Mouse (Mus musculus): Measurements from ENCODE around the gene Nod2.
"Not testable (repeated sequence)": the region's sequence is repeated elsewhere in the genome, so short reads cannot be mapped to it uniquely, and the experiment has no call there.

Nod2 gene

GRCm38 (mm10) chr8:88633343-88633765 lies 13.8 kb upstream of the Nod2 start:
- no peak for DNase-seq (ENCODE audit: low spot score)

GRCm38 (mm10) chr8:88635474-88636397 lies 11.4 kb upstream of the Nod2 start, which contains the start of gene Snx20:
Gene Snx20, minus strand, starts transcription at chr8:88636128.
- DNase-seq (ENCODE audit: low spot score), result peak; percentile 27

DNA sequence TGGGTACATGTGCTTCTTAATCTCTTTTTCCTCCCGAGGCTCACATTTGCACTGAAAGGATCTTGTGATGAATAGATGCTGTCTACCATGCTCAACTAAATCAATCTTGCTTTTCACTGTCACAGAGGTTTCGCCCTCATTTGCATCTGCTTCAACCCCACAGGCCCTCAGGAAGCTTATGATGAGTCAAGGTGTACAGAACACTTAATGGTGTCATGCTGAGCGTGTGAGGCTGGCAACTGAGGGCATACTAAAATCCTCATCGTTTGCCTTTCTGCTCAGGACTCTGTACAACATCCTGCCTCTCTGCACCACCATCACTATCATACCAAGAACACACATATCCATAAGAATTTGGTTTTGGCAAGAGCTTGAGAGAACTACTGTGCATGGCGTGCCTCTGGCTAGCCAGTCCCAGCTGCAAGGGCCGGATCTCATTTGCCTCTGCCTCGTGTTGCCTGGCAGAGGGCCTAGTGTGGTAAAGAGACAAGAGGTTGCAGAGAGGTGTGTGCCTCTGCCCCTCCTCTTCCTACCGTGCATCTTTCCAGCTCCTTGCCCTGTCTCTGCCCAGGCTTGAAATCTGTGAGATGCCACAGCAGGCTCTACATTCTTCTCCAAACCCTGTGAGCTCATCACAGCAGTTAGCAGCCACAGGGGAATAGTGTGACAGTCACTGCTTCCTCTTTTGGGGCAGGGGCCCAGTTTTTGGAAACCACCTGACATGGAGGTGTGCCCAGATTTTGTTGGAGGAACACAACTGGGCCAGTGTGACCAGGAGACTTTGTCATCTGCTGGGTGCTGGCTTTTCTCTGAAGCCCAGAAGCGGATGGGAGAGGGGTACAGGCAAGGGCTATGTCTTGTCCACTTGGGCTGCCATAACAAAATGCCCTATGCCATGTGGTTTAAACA lies 9.8 kb upstream of the Nod2 start:
- peak; percentile 43 for DNase-seq (ENCODE audit: low spot score)

DNA sequence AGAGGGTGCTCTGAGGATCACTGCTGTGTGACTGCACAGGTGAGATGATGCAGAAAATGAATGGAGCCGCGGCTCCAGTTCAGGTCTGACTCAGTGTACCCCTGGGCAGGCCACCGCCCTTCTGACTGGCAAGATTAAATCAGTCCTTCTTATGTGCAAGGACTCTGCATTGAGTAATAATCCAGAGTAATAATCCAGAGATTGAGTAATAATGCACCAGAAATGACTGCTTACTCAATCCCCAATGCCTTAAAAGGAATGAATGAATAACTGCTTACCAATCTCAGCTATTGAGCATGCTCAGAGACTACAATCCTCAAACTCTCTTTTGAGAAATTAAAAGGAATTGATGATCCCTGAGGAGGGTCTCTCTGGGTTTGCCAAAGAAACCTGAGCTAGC lies 8.2 kb upstream of the Nod2 start:
- no peak for DNase-seq (ENCODE audit: low spot score)

DNA sequence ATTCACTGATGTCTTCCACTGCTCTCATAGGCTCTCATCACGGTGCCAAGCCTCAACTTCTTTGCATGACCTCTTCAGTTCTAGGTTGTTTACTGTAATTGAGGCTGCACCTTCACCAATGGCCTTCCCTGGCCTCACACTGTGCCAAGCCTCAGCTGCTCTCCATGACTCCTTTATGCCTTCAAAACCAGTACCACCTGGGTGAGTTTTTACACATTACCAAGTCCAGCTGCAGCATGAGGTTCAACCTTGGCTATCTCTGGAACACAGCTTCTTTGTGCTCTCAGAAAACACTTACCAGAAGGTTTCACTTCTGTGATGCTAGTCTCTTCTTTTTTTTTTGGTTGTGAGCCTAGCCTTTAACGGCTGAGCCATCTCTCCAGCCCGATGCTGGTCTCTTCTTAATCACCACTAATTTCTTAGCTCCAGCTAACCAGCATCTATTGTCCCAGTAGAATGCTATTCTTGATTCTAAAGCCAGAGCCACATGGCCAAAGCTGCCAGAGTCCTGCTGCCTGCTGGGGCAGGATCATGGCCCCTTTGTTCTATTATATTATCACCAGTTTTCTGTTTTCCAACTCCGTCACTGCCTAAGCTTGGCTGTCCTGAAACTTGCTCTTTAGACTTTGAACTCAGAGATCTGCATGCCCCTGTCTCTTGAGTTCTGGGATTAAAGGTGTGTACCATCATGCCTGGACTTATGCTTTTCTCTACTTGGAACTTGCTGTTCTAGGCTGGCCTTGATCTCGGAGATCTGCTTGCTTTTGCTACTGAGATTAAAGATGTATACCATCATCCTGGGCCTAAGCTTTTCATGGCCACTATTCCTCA lies 4.2 kb upstream of the Nod2 start:
- DNase-seq (ENCODE audit: low spot score), result no peak

GRCm38 (mm10) chr8:88648322-88648721 lies 1.2 kb downstream of the Nod2 start:
- DNase-seq (ENCODE audit: low spot score), result no peak

- no peak for DNase-seq (ENCODE audit: low spot score)
Measured at GRCm38 (mm10) chr8:88650016-88650708, 3.0 kb downstream of the Nod2 start.

- DNase-seq (ENCODE audit: low spot score), result not testable (repeated sequence)
Measured at GRCm38 (mm10) chr8:88651122-88651521, 4.0 kb downstream of the Nod2 start.

- DNase-seq (ENCODE audit: low spot score), result no peak
Measured at GRCm38 (mm10) chr8:88655334-88655733, 8.2 kb downstream of the Nod2 start.

GRCm38 (mm10) chr8:88659873-88660272 lies 12.8 kb downstream of the Nod2 start:
- DNase-seq (ENCODE audit: low spot score), result no peak

GRCm38 (mm10) chr8:88662401-88662821 lies 15.3 kb downstream of the Nod2 start:
- DNase-seq (ENCODE audit: low spot score), result peak; percentile 23

- DNase-seq (ENCODE audit: low spot score), result no peak
Measured at GRCm38 (mm10) chr8:88664121-88664520, 17.0 kb downstream of the Nod2 start.

DNA sequence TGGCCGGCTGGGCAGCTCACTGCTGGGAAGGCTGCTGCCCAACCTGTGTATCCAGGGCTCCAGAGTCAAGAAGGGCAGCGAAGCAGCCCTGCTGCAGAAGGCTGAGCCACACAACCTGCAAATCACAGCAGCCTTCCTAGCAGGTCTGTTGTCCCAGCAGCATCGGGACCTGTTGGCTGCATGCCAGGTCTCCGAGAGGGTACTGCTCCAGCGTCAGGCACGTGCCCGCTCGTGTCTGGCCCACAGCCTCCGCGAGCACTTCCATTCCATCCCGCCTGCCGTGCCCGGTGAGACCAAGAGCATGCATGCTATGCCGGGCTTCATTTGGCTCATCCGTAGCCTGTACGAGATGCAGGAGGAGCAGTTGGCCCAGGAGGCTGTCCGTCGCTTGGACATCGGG lies 17.8 kb downstream of the Nod2 start:
- DNase-seq (ENCODE audit: low spot score), result no peak

- DNase-seq (ENCODE audit: low spot score), result no peak
Measured at GRCm38 (mm10) chr8:88666435-88666834, 19.3 kb downstream of the Nod2 start.

- peak; percentile 43 for DNase-seq (ENCODE audit: low spot score)
Measured at GRCm38 (mm10) chr8:88668400-88669086, 21.4 kb downstream of the Nod2 start.

GRCm38 (mm10) chr8:88670782-88671181 lies 23.7 kb downstream of the Nod2 start:
- DNase-seq (ENCODE audit: low spot score), result no peak

GRCm38 (mm10) chr8:88671575-88671974 lies 24.5 kb downstream of the Nod2 start:
- DNase-seq (ENCODE audit: low spot score), result no peak

DNA sequence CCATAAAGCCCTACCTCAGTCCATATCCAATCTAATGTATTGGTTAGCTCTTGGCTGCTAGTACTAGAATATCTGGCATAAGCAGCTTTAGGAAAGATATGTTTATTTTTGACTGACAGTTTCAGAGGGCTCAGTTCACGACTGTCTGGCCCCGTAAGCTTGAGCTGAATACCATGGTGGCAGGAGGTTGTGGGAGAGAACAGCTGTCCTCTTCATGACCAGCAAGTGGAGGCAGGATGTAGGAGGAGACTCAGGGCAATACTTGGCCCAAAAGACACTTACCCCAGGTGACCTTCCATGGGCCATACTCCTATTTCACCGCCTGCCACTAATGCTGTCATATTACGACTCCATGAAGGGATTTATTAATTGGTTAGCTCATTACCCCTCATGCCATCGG lies 26.7 kb downstream of the Nod2 start:
- DNase-seq (ENCODE audit: low spot score), result no peak

- no peak for DNase-seq (ENCODE audit: low spot score)
Measured at GRCm38 (mm10) chr8:88675372-88676165, 28.5 kb downstream of the Nod2 start.

DNA sequence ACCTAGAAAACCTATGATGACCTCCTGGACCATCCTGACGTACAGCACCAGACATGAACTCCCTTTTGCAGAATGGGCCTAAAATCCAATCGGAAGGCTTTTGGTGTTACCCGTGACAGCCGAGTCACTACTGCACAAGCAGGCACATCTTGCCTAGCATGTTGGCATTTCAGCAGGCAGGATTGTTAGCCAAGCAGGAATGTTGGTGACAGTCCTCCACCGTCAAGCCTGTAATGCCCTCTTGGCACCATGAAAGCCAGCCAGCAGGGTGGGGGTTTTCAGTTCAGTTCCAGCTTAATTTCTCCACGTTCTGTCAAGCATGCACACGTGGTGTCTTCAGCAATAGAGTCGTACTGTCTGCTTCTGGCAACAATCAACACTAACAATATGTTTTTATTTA lies 30.0 kb downstream of the Nod2 start:
- no peak for DNase-seq (ENCODE audit: low spot score)
